Mouse (Mus musculus) olfactory bulb, adult 2 months (tissue): ENCODE results near the gene Ubap1.

ENCODE experiments used
- CTCF ChIP-seq: fragments of 200-500 bp; IDR thresholded peaks from 2 replicates; pipeline ENCODE4 v1.5.1; 2012; ENCODE audit warnings: low read depth, mild to moderate bottlenecking, low read length, moderate library complexity; ENCODE audit not compliant: insufficient read depth
- POLR2A ChIP-seq: fragments of 200-500 bp; IDR thresholded peaks from 2 replicates; pipeline ENCODE4 v1.6.1; 2012; ENCODE audit warnings: mild to moderate bottlenecking, low read depth, low read length, moderate library complexity; ENCODE audit not compliant: insufficient read depth

DNA sequence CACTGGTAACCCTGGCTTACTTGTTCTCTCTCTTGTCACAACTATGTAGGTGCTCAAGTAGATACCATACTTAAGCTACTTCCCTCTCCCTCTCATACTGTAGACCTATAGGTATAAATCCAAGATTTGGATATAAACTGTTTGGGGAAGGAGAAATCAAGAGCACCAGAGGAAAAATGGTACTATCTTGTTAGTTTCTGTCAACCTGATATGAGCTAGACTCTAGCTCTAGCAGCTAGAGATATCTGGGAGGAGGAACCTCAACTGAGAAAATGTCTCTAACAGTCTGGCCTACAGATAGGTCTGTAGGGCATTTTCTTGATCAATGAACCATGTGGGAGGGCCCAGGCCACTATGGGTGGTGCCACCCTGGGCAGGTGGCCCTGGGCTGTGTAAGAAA lies 52.4 kb downstream of the Ubap1 start:
- no peak for TF ChIP-seq CTCF
- TF ChIP-seq POLR2A, result no peak
